9 mouse cellular contexts compared by ENCODE assay signal in the genomic region with DNA sequence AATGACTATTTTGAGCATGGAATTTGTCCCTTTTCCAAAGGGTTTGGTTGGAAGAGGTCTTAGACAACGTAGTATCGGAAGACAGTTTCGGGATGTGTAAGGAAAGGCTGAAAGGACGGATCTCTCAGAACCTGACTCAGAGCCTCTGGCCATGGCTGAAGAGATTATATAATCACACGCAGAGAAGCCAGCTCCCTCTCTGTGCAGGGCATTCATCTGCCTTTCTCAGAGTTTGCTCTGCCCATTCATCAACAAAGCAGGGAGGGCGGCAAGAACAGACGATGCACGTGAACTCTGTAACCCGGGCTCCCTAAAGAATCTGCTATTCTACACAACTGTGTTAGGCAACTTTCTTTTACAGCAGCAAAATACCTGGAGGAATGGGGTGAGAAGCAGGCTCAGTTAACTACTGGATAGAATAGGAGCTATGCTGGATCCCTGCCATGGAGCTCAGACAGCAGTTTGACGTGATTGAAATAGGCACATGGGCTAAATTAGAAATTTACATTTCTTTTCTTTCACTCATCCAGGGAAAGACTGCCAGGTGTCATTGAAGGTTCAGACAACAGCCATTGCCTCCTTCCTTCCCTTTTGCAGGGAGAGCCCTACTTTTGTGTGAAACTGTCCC. TPM values are rescaled to one million over a fixed set of nuclear protein-coding genes. Genes with fewer than 3 reads are reported as not detected.
A peak's percentile ranks its signal among the peaks of the same experiment; 100 is the strongest.
DNase-seq lines count a peak whose midpoint lies in the region; ATAC-seq and TF ChIP-seq lines count a peak whose summit lies in the region.
"Had no signal": no experiment of that assay in that cellular context is flagged by ENCODE, and none has a peak within 500 bp of the region (broad histone marks: within the 10 kb centered on the region; RNA-seq: fewer than 3 reads in every experiment).

No protein-coding gene starts in this region.

- no peak for TF ChIP-seq CTCF in MEL (IDR thresholded peaks at IDR 0.05 in 2 of 3, conservative IDR thresholded peaks at IDR 0.05 in 1 of 3; ENCODE audit: control insufficient read depth in 1 of 3, insufficient read depth in 1 of 3, low read depth in 2 of 3, low read length in 3 of 3, poor library complexity in 1 of 3, severe bottlenecking in 1 of 3)
- no peak for TF ChIP-seq CTCF in embryonic fibroblast, embryonic 13.5 days (IDR thresholded peaks at IDR 0.05; ENCODE audit: borderline replicate concordance, insufficient read depth, low read length)

- no peaks in the 10 kb centered on the region for H3K79me2 ChIP-seq in MEL (ENCODE audit: control insufficient read depth, insufficient read depth, low read length, poor library complexity)

- DNase-seq in embryo, embryonic 10 days (ENCODE audit: low spot score) = peak; percentile 53
- no peak for DNase-seq in embryo, embryonic 9.5 days (ENCODE audit: extremely low spot score)
- DNase-seq in MEL (ENCODE audit: low read depth, low spot score) = no peak
- DNase-seq in liver, embryonic 13.5 days = no peak
- no peak for DNase-seq in urinary bladder, adult 18-20 months (ENCODE audit: low spot score in 2 of 2)
- DNase-seq in urinary bladder, postnatal 14 days (ENCODE audit: low spot score) = no peak
- DNase-seq in frontal cortex, postnatal 10 days (ENCODE audit: low spot score in 2 of 2) = no peak

- no peaks in the 10 kb centered on the region for H3K9me3 ChIP-seq in MEL (replicated peaks; ENCODE audit: insufficient read depth, low read length)
- H3K9me3 ChIP-seq in liver, embryonic 13.5 days (replicated peaks) = no peaks in the 10 kb centered on the region

- no peaks in the 10 kb centered on the region; a peak in 1 of 4 replicates for H3K27me3 ChIP-seq in MEL (ENCODE audit: control insufficient read depth in 1 of 2, insufficient read depth in 2 of 2, low read length in 2 of 2)
- H3K27me3 ChIP-seq in liver, embryonic 13.5 days = 0 out of 2 replicates have a peak, but pooled peaks cover 3% of the 10 kb centered on the region

- peak overlapping the region; percentile 63 for H3K4me2 ChIP-seq in liver, embryonic 13.5 days

- H3K4me3 ChIP-seq in MEL (ENCODE audit: control insufficient read depth in 1 of 2, insufficient read depth in 1 of 2, low read depth in 2 of 2, low read length in 2 of 2) = peak overlapping the region; percentile 49 to 61; a peak in 2 of 4 replicates
- H3K4me3 ChIP-seq in embryonic fibroblast, embryonic 13.5 days (ENCODE audit: insufficient read depth, low read length) = no peak overlapping the region
- no peak overlapping the region for H3K4me3 ChIP-seq in liver, embryonic 13.5 days (replicated peaks)

- H3K27ac ChIP-seq in MEL (ENCODE audit: control insufficient read depth, low read depth, low read length) = no peak overlapping the region
- H3K27ac ChIP-seq in embryonic fibroblast, embryonic 13.5 days (ENCODE audit: insufficient read depth, low read length) = peak overlapping the region; percentile 1; the same call in 1 of the 2 replicates
- no peak overlapping the region for H3K27ac ChIP-seq in liver, embryonic 13.5 days

- H3K4me1 ChIP-seq in MEL (ENCODE audit: control insufficient read depth in 1 of 2, insufficient read depth in 2 of 2, low read length in 2 of 2) = peaks cover 3 to 8% of the 10 kb centered on the region in 2 experiments
- peaks cover 5% of the 10 kb centered on the region for H3K4me1 ChIP-seq in embryonic fibroblast, embryonic 13.5 days (ENCODE audit: control insufficient read depth, insufficient read depth, low read length)
- peaks cover 17% of the 10 kb centered on the region for H3K4me1 ChIP-seq in liver, embryonic 13.5 days (replicated peaks)

- no peak overlapping the region; the same call in 1 of the 2 replicates for H3K9ac ChIP-seq in MEL (ENCODE audit: control insufficient read depth, low read depth, low read length, poor library complexity, severe bottlenecking)
- 0 out of 2 replicates have a peak overlapping the region, but pooled peaks have one; percentile 42 for H3K9ac ChIP-seq in liver, embryonic 13.5 days

- TF ChIP-seq POLR2A in MEL (IDR thresholded peaks at IDR 0.05; ENCODE audit: control insufficient read depth in 1 of 2, insufficient read depth in 1 of 2, low read depth in 1 of 2, low read length in 2 of 2, poor library complexity in 1 of 2) = no peak
- TF ChIP-seq POLR2A in embryonic fibroblast, embryonic 13.5 days (IDR thresholded peaks at IDR 0.05; ENCODE audit: low read depth, low read length) = no peak

- WGBS in liver, embryonic 13.5 days (ENCODE audit: insufficient replicate concordance) = 50% methylated on average over 10 of the region's 10 CpGs

- H3K36me3 ChIP-seq in MEL (ENCODE audit: control insufficient read depth in 1 of 2, insufficient read depth in 2 of 2, low read length in 2 of 2) = peaks cover 0 to 8% of the 10 kb centered on the region in 2 experiments; a peak in 2 of 4 replicates
- H3K36me3 ChIP-seq in liver, embryonic 13.5 days = no peaks in the 10 kb centered on the region

- TF ChIP-seq RAD21 in MEL (IDR thresholded peaks at IDR 0.05; ENCODE audit: low read depth, low read length) = no peak

- ATAC-seq in liver, embryonic 13.5 days (ENCODE audit: low read depth) = no peak

- no peak for TF ChIP-seq EP300 in MEL (IDR thresholded peaks at IDR 0.05; ENCODE audit: low read depth in 1 of 2, low read length in 2 of 2)

TF ChIP-seq in MEL, 35 proteins besides CTCF, POLR2A, EP300 and RAD21:
- TF ChIP-seq TCF12 (IDR thresholded peaks at IDR 0.05; ENCODE audit: low read depth, low read length) = no peak
- TF ChIP-seq TAL1 (IDR thresholded peaks at IDR 0.05; ENCODE audit: low read length) = no peak
- no peak for TF ChIP-seq GABPA (IDR thresholded peaks at IDR 0.05; ENCODE audit: low read depth, low read length)
- TF ChIP-seq CHD2 (IDR thresholded peaks at IDR 0.05; ENCODE audit: low read length) = no peak
- no peak for TF ChIP-seq MYB (IDR thresholded peaks at IDR 0.05; ENCODE audit: low read depth, low read length)
- no peak for TF ChIP-seq MAFK (IDR thresholded peaks at IDR 0.05; ENCODE audit: borderline replicate concordance, low read depth, low read length)
- no peak for TF ChIP-seq E2F4 (IDR thresholded peaks at IDR 0.05; ENCODE audit: borderline replicate concordance, low read depth, low read length)
- TF ChIP-seq UBTF (IDR thresholded peaks at IDR 0.05; ENCODE audit: borderline replicate concordance, insufficient read depth, low read depth, low read length) = no peak
- no peak for TF ChIP-seq ETS1 (IDR thresholded peaks at IDR 0.05; ENCODE audit: low read depth, low read length)
- TF ChIP-seq ELF1 (IDR thresholded peaks at IDR 0.05; ENCODE audit: low read depth, low read length) = no peak
- TF ChIP-seq MAX (IDR thresholded peaks at IDR 0.05; ENCODE audit: low read length) = no peak
- TF ChIP-seq MXI1 (IDR thresholded peaks at IDR 0.05; ENCODE audit: low read depth, low read length) = no peak
- no peak for TF ChIP-seq KAT2A (conservative IDR thresholded peaks at IDR 0.05; ENCODE audit: low read depth, low read length)

RNA-seq across cellular contexts. Expression of gene Mif, which starts 13.6 kb away (rescaled TPM):
- total RNA-seq in MEL (2012; rRNA removed) = 862 and 1,292 TPM in 2 replicates
- 1,000 to 10,000 TPM in 1 of 2 experiments, 100 to 1,000 TPM in 1; 817 to 2,606 TPM for polyA plus RNA-seq in MEL (2012; ENCODE audit: insufficient read depth in 1 of 2, insufficient read length in 2 of 2, low read depth in 1 of 2, low replicate concordance in 2 of 2, missing spikeins in 1 of 2)
- polyA plus RNA-seq in embryonic fibroblast, embryonic 13.5 days (2011; ENCODE audit: insufficient read length, low read depth, missing spikeins) = 614 and 763 TPM in 2 replicates
- polyA plus RNA-seq in liver, embryonic 13.5 days (2015; fragmentation: Nextera tagmentation; extraction: Ambion mirVana) = 877 and 1,047 TPM in 2 replicates

RNA-seq across cellular contexts. Expression of gene Derl3, which starts 19.6 kb away (rescaled TPM):
- 0.23 and 0.69 TPM in 2 replicates for total RNA-seq in MEL (2012; rRNA removed)
- polyA plus RNA-seq in MEL (2012; ENCODE audit: insufficient read depth in 1 of 2, insufficient read length in 2 of 2, low read depth in 1 of 2, low replicate concordance in 2 of 2, missing spikeins in 1 of 2) = 1 to 10 TPM in 1 of 2 experiments, not detected in 1; 1.5 TPM
- polyA plus RNA-seq in embryonic fibroblast, embryonic 13.5 days (2011; ENCODE audit: insufficient read length, low read depth, missing spikeins) = not detected in 2 replicates
- polyA plus RNA-seq in liver, embryonic 13.5 days (2015; fragmentation: Nextera tagmentation; extraction: Ambion mirVana) = 0.21 and 0.51 TPM in 2 replicates

RNA-seq across cellular contexts. Expression of gene Gstt2, which starts 36.4 kb away (rescaled TPM):
- total RNA-seq in MEL (2012; rRNA removed) = 4.3 and 4.9 TPM in 2 replicates
- 10 to 100 TPM in 1 of 2 experiments, not detected in 1; 10.9 TPM for polyA plus RNA-seq in MEL (2012; ENCODE audit: insufficient read depth in 1 of 2, insufficient read length in 2 of 2, low read depth in 1 of 2, low replicate concordance in 2 of 2, missing spikeins in 1 of 2)
- 2.6 and 4.4 TPM in 2 replicates for polyA plus RNA-seq in embryonic fibroblast, embryonic 13.5 days (2011; ENCODE audit: insufficient read length, low read depth, missing spikeins)
- polyA plus RNA-seq in liver, embryonic 13.5 days (2015; fragmentation: Nextera tagmentation; extraction: Ambion mirVana) = 35.3 and 39.2 TPM in 2 replicates

RNA-seq across cellular contexts. Expression of gene Smarcb1, which starts 47.8 kb away (rescaled TPM):
- total RNA-seq in MEL (2012; rRNA removed) = 91.6 and 91.8 TPM in 2 replicates
- 1,000 to 10,000 TPM in 1 of 2 experiments, 100 to 1,000 TPM in 1; 117 to 2,689 TPM for polyA plus RNA-seq in MEL (2012; ENCODE audit: insufficient read depth in 1 of 2, insufficient read length in 2 of 2, low read depth in 1 of 2, low replicate concordance in 2 of 2, missing spikeins in 1 of 2)
- polyA plus RNA-seq in embryonic fibroblast, embryonic 13.5 days (2011; ENCODE audit: insufficient read length, low read depth, missing spikeins) = 56.2 and 77.9 TPM in 2 replicates
- 85.6 and 88.1 TPM in 2 replicates for polyA plus RNA-seq in liver, embryonic 13.5 days (2015; fragmentation: Nextera tagmentation; extraction: Ambion mirVana)

RNA-seq across cellular contexts. Expression of gene Gstt4, which starts 51.3 kb away (rescaled TPM):
- total RNA-seq in MEL (2012; rRNA removed) = not detected in 2 replicates
- not detected for polyA plus RNA-seq in MEL (2012; ENCODE audit: insufficient read depth in 1 of 2, insufficient read length in 2 of 2, low read depth in 1 of 2, low replicate concordance in 2 of 2, missing spikeins in 1 of 2)
- not detected in 2 replicates for polyA plus RNA-seq in embryonic fibroblast, embryonic 13.5 days (2011; ENCODE audit: insufficient read length, low read depth, missing spikeins)
- polyA plus RNA-seq in liver, embryonic 13.5 days (2015; fragmentation: Nextera tagmentation; extraction: Ambion mirVana) = not detected in 2 replicates
- polyA plus RNA-seq: small intestine, adult 2 months had no signal

Comparison
In these comparisons a context has a peak if more than half of its experiments do, and no peak if none do; other contexts are left out.
1. H3K4me3 ChIP-seq: peak in MEL (2 of 2); none in embryonic fibroblast, embryonic 13.5 days (single experiment) and liver, embryonic 13.5 days (single experiment).